Mouse (Mus musculus): ENCODE results near the gene Lin7c. TPM values are rescaled to one million over a fixed set of nuclear protein-coding genes. Genes with fewer than 3 reads are reported as not detected.
A peak's percentile ranks its signal among the peaks of the same experiment; 100 is the strongest.

Lin7c gene
- polyA plus RNA-seq, 1 experiment from 2014 or later = 163 TPM

- Histone ChIP-seq H3K4me1 (peaks cover 19% of the 10 kb centered on the region), H3K27me3 (replicated peaks) (no peaks in the 10 kb centered on the region), H3K27ac (no peak overlapping the region), H3K4me3 (no peak overlapping the region), H3K36me3 (no peaks in the 10 kb centered on the region), H3K9me3 (no peaks in the 10 kb centered on the region), H3K4me2 (replicated peaks) (no peak overlapping the region), H3K9ac (no peak overlapping the region)
- 94% methylated on average over 4 of the region's 4 CpGs for WGBS
- ATAC-seq (ENCODE audit: low FRiP score, low read depth) = no peak
These were observed 40.1 kb downstream of the Lin7c start for GRCm38 (mm10) chr2:109930771-109931170.

GRCm38 (mm10) chr2:109931978-109932780 is 41.5 kb downstream of the Lin7c start:
- no peaks in the 10 kb centered on the region for H3K9me3 ChIP-seq
- H3K27me3 ChIP-seq (replicated peaks) = no peaks in the 10 kb centered on the region
- peak overlapping the region; percentile 10; the same call in 1 of the 2 replicates for H3K4me2 ChIP-seq (replicated peaks)
- H3K36me3 ChIP-seq = no peaks in the 10 kb centered on the region
- no peak overlapping the region for H3K27ac ChIP-seq
- ATAC-seq (ENCODE audit: low FRiP score, low read depth) = no peak
- WGBS = 43% methylated on average over 13 of the region's 13 CpGs
- peaks cover 27% of the 10 kb centered on the region for H3K4me1 ChIP-seq
- H3K9ac ChIP-seq = no peak overlapping the region
- H3K4me3 ChIP-seq = no peak overlapping the region

GRCm38 (mm10) chr2:109933151-109933550 is 42.5 kb downstream of the Lin7c start:
- Histone ChIP-seq H3K27me3 (replicated peaks) (no peaks in the 10 kb centered on the region), H3K9ac (no peak overlapping the region), H3K4me3 (no peak overlapping the region), H3K4me2 (replicated peaks) (no peak overlapping the region), H3K9me3 (no peaks in the 10 kb centered on the region), H3K36me3 (no peaks in the 10 kb centered on the region), H3K27ac (no peak overlapping the region), H3K4me1 (peaks cover 27% of the 10 kb centered on the region)
- no peak for ATAC-seq (ENCODE audit: low FRiP score, low read depth)
- WGBS = 76% methylated on average over 3 of the region's 3 CpGs

- Histone ChIP-seq H3K27me3 (replicated peaks) (no peaks in the 10 kb centered on the region), H3K4me1 (peaks cover 26% of the 10 kb centered on the region), H3K27ac (no peak overlapping the region), H3K9ac (no peak overlapping the region), H3K9me3 (no peaks in the 10 kb centered on the region), H3K36me3 (no peaks in the 10 kb centered on the region), H3K4me3 (no peak overlapping the region), H3K4me2 (replicated peaks) (no peak overlapping the region)
- WGBS = 76% methylated on average over 4 of the region's 4 CpGs
- no peak for ATAC-seq (ENCODE audit: low FRiP score, low read depth)
These were observed 43.4 kb downstream of the Lin7c start for GRCm38 (mm10) chr2:109934086-109934485.

GRCm38 (mm10) chr2:109935194-109935593 is 44.5 kb downstream of the Lin7c start:
- no peaks in the 10 kb centered on the region for H3K27me3 ChIP-seq (replicated peaks)
- H3K9ac ChIP-seq = no peak overlapping the region
- H3K9me3 ChIP-seq = no peaks in the 10 kb centered on the region
- no peak overlapping the region for H3K27ac ChIP-seq
- no peak for ATAC-seq (ENCODE audit: low FRiP score, low read depth)
- WGBS = 91% methylated on average over 3 of the region's 3 CpGs
- peaks cover 21% of the 10 kb centered on the region for H3K4me1 ChIP-seq
- no peaks in the 10 kb centered on the region for H3K36me3 ChIP-seq
- no peak overlapping the region for H3K4me3 ChIP-seq
- no peak overlapping the region for H3K4me2 ChIP-seq (replicated peaks)

- Histone ChIP-seq H3K9me3 (no peaks in the 10 kb centered on the region), H3K4me3 (no peak overlapping the region), H3K9ac (no peak overlapping the region), H3K27ac (no peak overlapping the region), H3K4me2 (replicated peaks) (no peak overlapping the region), H3K27me3 (replicated peaks) (no peaks in the 10 kb centered on the region), H3K4me1 (peaks cover 21% of the 10 kb centered on the region), H3K36me3 (no peaks in the 10 kb centered on the region)
- 48% methylated on average over 11 of the region's 11 CpGs for WGBS
- ATAC-seq (ENCODE audit: low FRiP score, low read depth) = no peak
These were observed 45.2 kb downstream of the Lin7c start for GRCm38 (mm10) chr2:109935754-109936409.

- WGBS = 26% methylated on average over 2 of the region's 2 CpGs
- Histone ChIP-seq H3K4me2 (replicated peaks) (no peak overlapping the region), H3K9ac (no peak overlapping the region), H3K4me3 (no peak overlapping the region), H3K27me3 (replicated peaks) (no peaks in the 10 kb centered on the region), H3K9me3 (no peaks in the 10 kb centered on the region), H3K27ac (no peak overlapping the region), H3K36me3 (no peaks in the 10 kb centered on the region), H3K4me1 (peaks cover 20% of the 10 kb centered on the region)
- no peak for ATAC-seq (ENCODE audit: low FRiP score, low read depth)
These were observed 45.7 kb downstream of the Lin7c start for GRCm38 (mm10) chr2:109936410-109936755.

- WGBS = 4% methylated on average over 5 of the region's 5 CpGs
- Histone ChIP-seq H3K36me3 (no peaks in the 10 kb centered on the region), H3K4me2 (replicated peaks) (peak overlapping the region; percentile 14; the same call in 1 of the 2 replicates), H3K9me3 (no peaks in the 10 kb centered on the region), H3K4me3 (no peak overlapping the region), H3K27ac (0 out of 2 replicates have a peak overlapping the region, but pooled peaks have one; percentile 8), H3K27me3 (replicated peaks) (no peaks in the 10 kb centered on the region), H3K4me1 (peaks cover 22% of the 10 kb centered on the region), H3K9ac (no peak overlapping the region)
- peak; percentile 56 for ATAC-seq (ENCODE audit: low FRiP score, low read depth)
These were observed 51.4 kb downstream of the Lin7c start for GRCm38 (mm10) chr2:109941973-109942444.

GRCm38 (mm10) chr2:109942810-109943570 is 52.3 kb downstream of the Lin7c start:
- Histone ChIP-seq H3K27ac (no peak overlapping the region), H3K4me1 (peaks cover 22% of the 10 kb centered on the region), H3K4me2 (replicated peaks) (peak overlapping the region; percentile 39), H3K4me3 (no peak overlapping the region), H3K9ac (no peak overlapping the region), H3K36me3 (no peaks in the 10 kb centered on the region), H3K27me3 (replicated peaks) (no peaks in the 10 kb centered on the region), H3K9me3 (no peaks in the 10 kb centered on the region)
- peak; percentile 74 for ATAC-seq (ENCODE audit: low FRiP score, low read depth)
- 24% methylated on average over 8 of the region's 8 CpGs for WGBS

- WGBS = 75% methylated on average over 9 of the region's 9 CpGs
- no peaks in the 10 kb centered on the region for H3K9me3 ChIP-seq
- no peaks in the 10 kb centered on the region for H3K36me3 ChIP-seq
- H3K4me2 ChIP-seq (replicated peaks) = no peak overlapping the region
- no peak overlapping the region for H3K9ac ChIP-seq
- no peaks in the 10 kb centered on the region for H3K27me3 ChIP-seq (replicated peaks)
- no peak for ATAC-seq (ENCODE audit: low FRiP score, low read depth)
- H3K4me3 ChIP-seq = no peak overlapping the region
- H3K27ac ChIP-seq = no peak overlapping the region
- H3K4me1 ChIP-seq = peaks cover 22% of the 10 kb centered on the region
These were observed 54.3 kb downstream of the Lin7c start for GRCm38 (mm10) chr2:109944995-109945394.

- ATAC-seq (ENCODE audit: low FRiP score, low read depth) = no peak
- WGBS = 49% methylated on average over 4 of the region's 4 CpGs
These were observed 54.9 kb downstream of the Lin7c start for GRCm38 (mm10) chr2:109945532-109945931.

GRCm38 (mm10) chr2:109946426-109946825 is 55.8 kb downstream of the Lin7c start:
- Histone ChIP-seq H3K9me3 (no peaks in the 10 kb centered on the region), H3K4me1 (peaks cover 25% of the 10 kb centered on the region), H3K4me3 (no peak overlapping the region), H3K36me3 (no peaks in the 10 kb centered on the region), H3K4me2 (replicated peaks) (no peak overlapping the region), H3K9ac (no peak overlapping the region), H3K27ac (no peak overlapping the region), H3K27me3 (replicated peaks) (no peaks in the 10 kb centered on the region)
- WGBS = 97% methylated on average over 6 of the region's 6 CpGs
- ATAC-seq (ENCODE audit: low FRiP score, low read depth) = no peak

More at GRCm38 (mm10) chr2:109945532-109945931, 54.9 kb downstream of the Lin7c start:
- Histone ChIP-seq H3K4me3 (no peak overlapping the region), H3K9me3 (no peaks in the 10 kb centered on the region), H3K27me3 (replicated peaks) (no peaks in the 10 kb centered on the region), H3K4me1 (peaks cover 25% of the 10 kb centered on the region), H3K4me2 (replicated peaks) (no peak overlapping the region), H3K36me3 (no peaks in the 10 kb centered on the region), H3K27ac (no peak overlapping the region), H3K9ac (no peak overlapping the region)
